Mouse (Mus musculus) c-Kit-negative CD71-positive TER-119-positive erythroid progenitor cells, embryonic 14.5 days (primary cell): Measurements from ENCODE around the gene Map7.

Experiments
- DNase-seq: peaks from one replicate; pipeline ENCODE4 v3.0.0-alpha.2; 2013; ENCODE audit warnings: low read depth, low spot score

Gene Map7

DNA sequence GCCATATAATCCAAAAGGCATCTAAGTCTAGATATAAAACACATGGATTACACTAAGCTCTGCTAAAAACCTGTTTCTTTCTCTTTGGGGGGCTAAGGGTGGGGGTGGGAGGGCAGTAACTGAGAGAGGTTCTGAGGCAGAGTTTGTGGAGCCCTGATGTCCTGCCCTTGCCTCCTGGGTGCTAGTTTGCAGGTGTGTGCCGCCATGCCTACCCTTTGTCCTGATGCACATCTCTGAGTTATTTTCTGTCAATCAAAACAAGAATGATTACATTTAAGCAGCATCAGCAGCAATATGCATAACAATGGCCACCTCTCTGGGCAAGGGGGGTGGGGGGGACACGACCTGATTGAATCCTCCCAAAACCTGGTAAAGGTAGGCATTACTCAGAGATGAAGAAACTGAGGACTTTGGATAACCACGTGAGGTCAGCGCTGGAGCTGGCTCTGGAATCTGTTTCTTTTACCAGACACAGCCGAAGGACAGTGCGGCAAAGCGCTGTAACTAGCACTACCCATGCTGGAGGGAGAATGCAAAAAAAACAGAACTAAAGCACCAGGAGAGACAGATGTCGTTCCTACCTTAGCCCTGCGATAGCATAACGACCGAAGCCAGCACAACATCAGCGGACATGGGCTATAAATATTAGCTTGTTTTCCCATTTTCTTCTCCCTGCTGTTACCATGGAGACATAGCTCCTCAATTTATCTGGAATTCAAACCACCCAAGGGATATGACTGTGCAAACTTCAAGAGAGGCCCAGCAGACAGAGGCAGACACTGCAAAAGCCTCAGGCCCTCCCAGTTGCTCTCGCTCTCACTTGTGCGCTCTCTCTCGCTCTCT is 137.9 kb downstream of the Map7 start:
- no peak for DNase-seq

GRCm38 (mm10) chr10:20287369-20287768 is 139.1 kb downstream of the Map7 start:
- no peak for DNase-seq

DNA sequence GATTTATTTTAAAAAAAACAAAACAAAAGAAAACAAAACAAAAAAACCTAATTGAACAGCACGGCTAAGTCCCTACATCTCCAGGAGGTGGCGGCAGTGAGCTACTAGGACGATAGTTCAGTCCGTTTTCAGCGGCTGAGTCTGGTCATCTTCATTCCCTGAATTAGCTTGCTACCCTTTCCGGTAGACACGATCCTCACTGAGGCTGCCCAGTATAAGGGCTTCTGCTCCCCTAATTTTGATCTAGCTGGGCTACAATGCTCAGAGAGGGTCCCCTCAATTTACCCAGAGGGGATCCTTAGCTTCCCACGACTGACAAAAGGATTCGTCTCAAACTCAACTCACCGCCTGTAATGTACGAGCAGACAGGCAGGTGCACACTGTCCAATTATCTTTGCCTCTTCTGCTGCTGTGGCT is 142.2 kb downstream of the Map7 start:
- DNase-seq = peak; percentile 46

GRCm38 (mm10) chr10:20295961-20296360 is 147.7 kb downstream of the Map7 start:
- DNase-seq = no peak

DNA sequence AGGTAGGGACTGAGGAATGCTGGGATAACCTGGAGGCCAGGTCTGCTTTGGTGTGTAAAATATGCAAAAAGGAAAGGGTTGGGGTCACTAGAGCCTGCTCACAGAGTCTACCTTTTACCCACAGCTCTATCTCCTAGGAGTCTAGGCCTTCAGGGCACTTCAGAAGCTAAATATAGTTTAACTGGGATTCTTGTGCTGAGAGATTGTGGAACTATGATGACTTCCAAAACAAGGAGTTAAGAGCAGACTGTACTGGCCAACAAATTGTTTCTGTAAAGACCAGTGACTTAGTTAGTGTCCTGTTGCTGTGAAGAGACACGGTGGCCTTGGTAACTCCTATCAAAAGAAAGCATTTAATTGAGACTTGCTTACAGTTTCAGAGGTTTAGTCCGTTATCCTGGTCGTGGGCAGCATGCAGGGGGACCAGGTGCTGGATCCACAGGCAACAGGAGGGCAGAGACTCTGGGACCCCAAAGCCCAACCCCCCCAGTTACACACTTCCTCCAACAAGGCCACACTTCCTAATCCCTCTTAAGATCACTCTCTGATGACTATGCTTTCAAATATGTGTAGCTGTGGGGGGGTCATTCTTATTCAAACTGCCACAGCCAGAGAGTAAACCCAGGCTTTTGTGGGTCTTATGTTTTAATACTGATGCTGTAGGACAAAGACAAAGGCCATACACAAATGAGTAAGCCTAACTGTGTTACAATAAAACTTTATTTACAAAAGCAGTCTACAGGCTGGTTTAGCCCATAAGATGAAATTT is 150.1 kb downstream of the Map7 start:
- DNase-seq = no peak

- no peak for DNase-seq
These were observed 150.8 kb downstream of the Map7 start for GRCm38 (mm10) chr10:20299114-20299513.

GRCm38 (mm10) chr10:20310969-20311769 is 162.9 kb downstream of the Map7 start:
- DNase-seq = no peak

GRCm38 (mm10) chr10:20311918-20312735 is 163.9 kb downstream of the Map7 start, which contains the start of gene Bclaf1:
Gene Bclaf1 (plus strand): TSS chr10:20312469.
- DNase-seq = peak; percentile 99

- DNase-seq = peak; percentile 64
These were observed 164.5 kb downstream of the Map7 start for GRCm38 (mm10) chr10:20312736-20313301.

DNA sequence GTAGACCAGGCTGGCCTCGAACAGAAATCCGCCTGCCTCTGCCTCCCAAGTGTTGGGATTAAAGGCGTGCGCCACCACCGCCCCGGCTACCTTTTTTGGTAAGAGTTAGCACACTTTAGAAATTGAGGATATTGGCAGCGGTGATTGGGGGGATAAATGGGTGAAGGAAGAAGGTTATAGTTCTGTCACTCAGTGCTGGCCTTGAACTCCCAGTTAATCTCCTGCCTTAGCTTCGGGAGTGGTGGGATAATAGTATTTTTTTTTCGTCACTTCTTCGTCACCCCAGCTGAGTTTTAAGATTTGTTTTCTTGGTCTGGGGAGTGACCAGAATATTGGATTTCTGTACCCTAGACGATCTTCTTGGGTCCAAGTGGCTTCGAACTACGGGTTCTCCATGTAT is 165.2 kb downstream of the Map7 start:
- no peak for DNase-seq

DNA sequence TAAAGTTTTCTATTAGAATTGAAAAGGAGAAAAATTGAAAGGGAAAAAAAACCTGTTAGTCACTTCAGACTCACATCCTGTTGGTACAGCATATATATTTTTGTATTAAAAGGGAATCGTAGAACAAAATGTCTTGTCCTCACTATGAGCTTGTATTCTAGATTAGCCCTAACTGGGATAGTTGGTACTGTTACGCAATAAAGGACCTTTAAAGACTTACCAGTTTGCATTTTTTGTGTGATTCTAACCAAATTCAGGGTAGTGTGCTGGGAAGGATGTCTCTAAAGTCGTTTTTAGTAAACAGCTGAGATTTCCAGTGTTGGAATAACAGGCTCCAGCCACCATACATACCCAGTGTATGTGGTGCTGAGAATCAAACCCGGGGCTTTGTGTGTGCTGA is 165.7 kb downstream of the Map7 start:
- no peak for DNase-seq

DNA sequence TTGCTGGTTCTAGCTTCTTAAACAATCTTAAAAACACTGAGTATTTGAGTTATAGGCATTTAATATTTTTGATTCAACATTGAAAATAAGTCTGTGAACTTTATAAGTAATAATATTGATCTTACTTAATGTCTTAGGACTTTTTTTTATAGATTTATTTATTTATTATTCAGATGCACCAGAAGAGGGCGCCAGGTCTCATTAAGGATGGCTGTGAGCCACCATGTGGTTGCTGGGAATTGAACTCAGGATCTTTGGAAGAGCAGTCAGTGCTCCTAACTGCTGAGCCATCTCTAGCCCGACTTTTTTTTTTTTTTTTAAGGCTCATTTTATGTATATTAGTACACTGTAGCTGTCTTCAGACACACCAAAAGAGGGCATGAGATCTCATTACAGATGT is 166.5 kb downstream of the Map7 start:
- DNase-seq = peak; percentile 38

- no peak for DNase-seq
These were observed 169.2 kb downstream of the Map7 start for GRCm38 (mm10) chr10:20317466-20317865.

- DNase-seq = no peak
These were observed 178.0 kb downstream of the Map7 start for GRCm38 (mm10) chr10:20326226-20326625.
